Mouse (Mus musculus): ENCODE measurements around the gene Eif4enif1.
"Not testable (repeated sequence)": the region's sequence is repeated elsewhere in the genome, so short reads cannot be mapped to it uniquely, and the experiment has no call there.

Eif4enif1 gene

GRCm38 (mm10) chr11:3181971-3182370 is 20.2 kb upstream of the Eif4enif1 start:
- not testable (repeated sequence) for DNase-seq

GRCm38 (mm10) chr11:3182707-3183106 is 19.5 kb upstream of the Eif4enif1 start:
- DNase-seq = not testable (repeated sequence)

- DNase-seq = no peak
Observed at GRCm38 (mm10) chr11:3193363-3193762, 8.8 kb upstream of the Eif4enif1 start, which contains the start of gene Sfi1. Sfi1 (minus strand) TSS chr11:3193463.

GRCm38 (mm10) chr11:3200636-3201035 is 1.6 kb upstream of the Eif4enif1 start:
- DNase-seq = not testable (repeated sequence)

GRCm38 (mm10) chr11:3201326-3202230 is 614 bp upstream of the Eif4enif1 start:
- DNase-seq = no peak

- peak; percentile 61 to 70 for DNase-seq
Observed at GRCm38 (mm10) chr11:3202781-3203441, 719 bp downstream of the Eif4enif1 start.

GRCm38 (mm10) chr11:3203771-3204170 is 1.6 kb downstream of the Eif4enif1 start:
- DNase-seq = no peak

GRCm38 (mm10) chr11:3205207-3205606 is 3.0 kb downstream of the Eif4enif1 start:
- DNase-seq = no peak

- no peak for DNase-seq
Observed at GRCm38 (mm10) chr11:3206783-3207182, 4.6 kb downstream of the Eif4enif1 start.

- DNase-seq = no peak
Observed at GRCm38 (mm10) chr11:3212526-3212925, 10.3 kb downstream of the Eif4enif1 start.

- DNase-seq = no peak
Observed at GRCm38 (mm10) chr11:3223105-3223504, 20.9 kb downstream of the Eif4enif1 start.

GRCm38 (mm10) chr11:3227113-3227512 is 24.9 kb downstream of the Eif4enif1 start:
- no peak for DNase-seq

- no peak for DNase-seq
Observed at GRCm38 (mm10) chr11:3232248-3232647, 30.1 kb downstream of the Eif4enif1 start.

GRCm38 (mm10) chr11:3233704-3234103 is 31.5 kb downstream of the Eif4enif1 start:
- DNase-seq = no peak

GRCm38 (mm10) chr11:3235277-3235676 is 33.1 kb downstream of the Eif4enif1 start:
- DNase-seq = no peak

- no peak for DNase-seq
Observed at GRCm38 (mm10) chr11:3242395-3242794, 40.2 kb downstream of the Eif4enif1 start.

- DNase-seq = no peak
Observed at GRCm38 (mm10) chr11:3243771-3244170, 41.6 kb downstream of the Eif4enif1 start.

- DNase-seq = no peak
Observed at GRCm38 (mm10) chr11:3247387-3247786, 45.2 kb downstream of the Eif4enif1 start.

- no peak for DNase-seq
Observed at GRCm38 (mm10) chr11:3259537-3259936, 57.3 kb downstream of the Eif4enif1 start.

GRCm38 (mm10) chr11:3265291-3266078 is 63.3 kb downstream of the Eif4enif1 start:
- DNase-seq = no peak

- peak; percentile 91 to 94 for DNase-seq
Observed at GRCm38 (mm10) chr11:3266079-3266685, 64.0 kb downstream of the Eif4enif1 start, which contains the start of gene Drg1. Drg1 (minus strand) TSS chr11:3266415.

GRCm38 (mm10) chr11:3267133-3267532 is 64.9 kb downstream of the Eif4enif1 start:
- DNase-seq = no peak
